In the genomic region with DNA sequence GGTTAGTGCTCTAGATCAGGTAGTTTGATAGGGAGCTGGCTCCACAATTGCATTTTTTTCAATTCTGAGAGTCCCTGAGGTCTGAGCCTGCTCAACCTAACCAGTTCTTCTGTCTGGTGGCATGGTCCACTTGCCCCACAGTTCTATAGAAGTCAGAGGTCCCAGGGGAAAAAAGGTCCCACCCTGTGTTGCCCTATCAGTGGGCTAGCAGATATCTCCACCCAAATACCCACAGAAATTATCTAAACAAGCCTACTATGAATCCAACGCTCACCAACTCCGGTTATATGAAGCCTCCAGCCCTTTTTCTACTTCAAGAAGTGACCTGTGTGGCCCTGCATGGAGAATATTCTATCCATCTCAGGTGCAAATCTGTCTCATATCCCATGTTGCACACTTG, we compare ENCODE assay signal across 10 mouse cellular contexts. TPM values are rescaled to one million over a fixed set of nuclear protein-coding genes. Genes with fewer than 3 reads are reported as not detected.
DNase-seq lines count a peak whose midpoint lies in the region; ATAC-seq lines count a peak whose summit lies in the region.
"Had no signal": no experiment of that assay in that cellular context is flagged by ENCODE, and none has a peak within 500 bp of the region (broad histone marks: within the 10 kb centered on the region; RNA-seq: fewer than 3 reads in every experiment).

No protein-coding gene starts in this region.

- H3K9ac ChIP-seq in hindbrain, embryonic 15.5 days = no peak overlapping the region
- H3K9ac ChIP-seq in hindbrain, embryonic 11.5 days (ENCODE audit: low read depth, low read length) = no peak overlapping the region

- ATAC-seq in hindbrain, embryonic 15.5 days (ENCODE audit: low FRiP score, low read depth) = no peak
- ATAC-seq in hindbrain, embryonic 11.5 days (ENCODE audit: low FRiP score) = no peak
- ATAC-seq: activated CD4-positive, CD25-positive, alpha-beta regulatory T cell, adult 4 months had no signal

- no peaks in the 10 kb centered on the region for H3K27me3 ChIP-seq in hindbrain, embryonic 15.5 days
- H3K27me3 ChIP-seq in hindbrain, embryonic 11.5 days (ENCODE audit: control insufficient read depth, insufficient read depth, low read length) = no peaks in the 10 kb centered on the region

- H3K27ac ChIP-seq in hindbrain, embryonic 15.5 days (replicated peaks) = peak overlapping the region; percentile 81
- no peak overlapping the region for H3K27ac ChIP-seq in hindbrain, embryonic 11.5 days (ENCODE audit: low read depth, low read length)

- H3K4me2 ChIP-seq in hindbrain, embryonic 15.5 days = no peak overlapping the region
- H3K4me2 ChIP-seq in hindbrain, embryonic 11.5 days (replicated peaks; ENCODE audit: low read depth, low read length) = no peak overlapping the region

- H3K36me3 ChIP-seq in hindbrain, embryonic 15.5 days = no peaks in the 10 kb centered on the region
- H3K36me3 ChIP-seq in hindbrain, embryonic 11.5 days (ENCODE audit: control insufficient read depth, insufficient read depth, low read length) = no peaks in the 10 kb centered on the region

- 0 out of 2 replicates have a peak, but pooled peaks cover 5% of the 10 kb centered on the region for H3K4me1 ChIP-seq in hindbrain, embryonic 15.5 days (replicated peaks)
- no peaks in the 10 kb centered on the region for H3K4me1 ChIP-seq in hindbrain, embryonic 11.5 days (replicated peaks; ENCODE audit: control insufficient read depth, insufficient read depth, low read length)

- no peak overlapping the region for H3K4me3 ChIP-seq in hindbrain, embryonic 15.5 days
- no peak overlapping the region for H3K4me3 ChIP-seq in hindbrain, embryonic 11.5 days (ENCODE audit: low read depth, low read length)

- H3K9me3 ChIP-seq in hindbrain, embryonic 15.5 days = no peaks in the 10 kb centered on the region
- H3K9me3 ChIP-seq in hindbrain, embryonic 11.5 days (ENCODE audit: control insufficient read depth, low read length) = no peaks in the 10 kb centered on the region

- no peak for DNase-seq in hindbrain, embryonic 11.5 days (ENCODE audit: low spot score)
- peak; percentile 33 to 68 for DNase-seq in spleen, postnatal 36 days (ENCODE audit: low spot score in 2 of 2)
- no peak for DNase-seq in spleen, adult 18-20 months
- DNase-seq in liver = peak; percentile 79
- no peak for DNase-seq in gastrocnemius, adult 8-10 months (ENCODE audit: low spot score in 2 of 2)
- DNase-seq in embryo, embryonic 10 days (ENCODE audit: low spot score) = no peak
- DNase-seq: kidney, postnatal 36 days; thymus, postnatal 25 days had no signal

- 88% methylated on average over 2 of the region's 2 CpGs for WGBS in hindbrain, embryonic 15.5 days
- WGBS in hindbrain, embryonic 11.5 days = 100% methylated on average over 2 of the region's 2 CpGs

RNA-seq across cellular contexts. Expression of gene Lpcat1, which starts 20.9 kb away (rescaled TPM):
- polyA plus RNA-seq in hindbrain, embryonic 15.5 days (2015; fragmentation: Nextera tagmentation; extraction: Ambion mirVana) = 68.1 and 74.3 TPM in 2 replicates
- polyA plus RNA-seq in hindbrain, embryonic 11.5 days (2014; fragmentation: Nextera tagmentation; extraction: Ambion mirVana) = 51.2 and 51.5 TPM in 2 replicates
- total RNA-seq in gastrocnemius, adult 8-10 months (2022) = 1 to 10 TPM; 1.6 to 3.4 (median 2.6) TPM

Comparison
In these comparisons a context has a peak if more than half of its experiments do, and no peak if none do; other contexts are left out.
1. DNase-seq: peak in spleen, postnatal 36 days (2 of 2) and liver (single experiment); none in hindbrain, embryonic 11.5 days (single experiment), spleen, adult 18-20 months (0 of 2), gastrocnemius, adult 8-10 months (0 of 2) and embryo, embryonic 10 days (single experiment).